Mouse (Mus musculus) hindbrain, embryonic 12.5 days (tissue): ENCODE measurements around the gene Bmp2k. TPM values are rescaled to one million over a fixed set of nuclear protein-coding genes. Genes with fewer than 3 reads are reported as not detected.

ENCODE experiments used
- ATAC-seq: fragments of 200-750 bp; cut with Nextera tagmentation; 2 replicates; pipeline ENCODE4 v1.8.0; 2017; ENCODE audit warnings: moderate TSS enrichment; ENCODE audit not compliant: low FRiP score
- H3K27ac ChIP-seq: fragments of 300-500 bp; sonication (generic); 2 replicates; pipeline ENCODE4 v1.5.1; 2016; ENCODE audit warnings: mild to moderate bottlenecking
- H3K27me3 ChIP-seq: fragments of 300-500 bp; sonication (generic); 2 replicates; pipeline ENCODE4 v1.6.1; 2016; ENCODE audit warnings: mild to moderate bottlenecking
- H3K36me3 ChIP-seq: fragments of 300-500 bp; sonication (generic); 2 replicates; pipeline ENCODE4 v1.6.1; 2016; ENCODE audit warnings: mild to moderate bottlenecking
- H3K4me1 ChIP-seq: fragments of 300-500 bp; sonication (generic); 2 replicates; pipeline ENCODE4 v1.6.1; 2016
- H3K4me2 ChIP-seq: fragments of 300-500 bp; sonication (generic); replicated peaks from 2 replicates; pipeline ENCODE4 v1.6.1; 2016; ENCODE audit warnings: mild to moderate bottlenecking
- H3K4me3 ChIP-seq: fragments of 300-500 bp; sonication (generic); 2 replicates; pipeline ENCODE4 v1.5.1; 2016; ENCODE audit warnings: mild to moderate bottlenecking
- H3K9ac ChIP-seq: fragments of 300-500 bp; sonication (generic); 2 replicates; pipeline ENCODE4 v1.6.1; 2016; ENCODE audit warnings: mild to moderate bottlenecking, moderate library complexity
- H3K9me3 ChIP-seq: fragments of 300-500 bp; sonication (generic); replicated peaks from 2 replicates; pipeline ENCODE4 v1.6.1; 2016; ENCODE audit warnings: mild to moderate bottlenecking
- WGBS: fragments of 180-500 bp; shearing (Covaris S2); methylation state at CpG from one replicate; pipeline ENCODE4 v1.1.7; 2016; 5-methylcytosine and 5-hydroxymethylcytosine counted together
- polyA plus RNA-seq: library from polyadenylated mRNA; unstranded; fragments of >200 nt; fragmentation: Nextera tagmentation; extraction: Ambion mirVana; gene quantifications from 2 replicates; pipeline ENCODE4 v1.2.1, GENCODE M21; 2016

The Bmp2k gene
- polyA plus RNA-seq, 1 experiment from 2014 or later: 12.8 TPM

DNA sequence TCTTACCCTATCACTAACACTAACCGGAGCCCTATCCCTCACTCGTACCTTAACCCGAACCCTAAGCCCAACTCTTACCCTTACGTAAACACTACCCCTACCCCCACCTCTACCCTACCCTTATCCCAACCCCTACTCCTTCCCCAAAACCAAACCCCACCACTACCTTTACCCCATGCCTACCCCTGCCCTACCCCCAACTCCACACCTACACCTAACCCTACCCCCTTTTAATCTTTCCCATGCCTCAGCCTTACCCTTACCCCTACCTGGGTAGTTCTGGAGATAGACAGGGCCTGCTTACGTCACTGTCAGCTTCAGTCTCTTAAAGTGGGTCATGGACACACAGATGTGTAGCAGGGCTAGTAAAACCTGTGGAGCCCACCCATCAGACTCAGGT lies 51.4 kb downstream of the Bmp2k start:
- no peak overlapping the region for H3K4me2 ChIP-seq
- WGBS: 93% methylated on average over 5 of the region's 5 CpGs
- no peaks in the 10 kb centered on the region for H3K27me3 ChIP-seq
- no peak overlapping the region for H3K9ac ChIP-seq
- ATAC-seq: no peak
- no peak overlapping the region for H3K27ac ChIP-seq
- no peak overlapping the region for H3K4me3 ChIP-seq
- no peaks in the 10 kb centered on the region for H3K4me1 ChIP-seq
- H3K9me3 ChIP-seq: no peaks in the 10 kb centered on the region
- no peaks in the 10 kb centered on the region for H3K36me3 ChIP-seq

GRCm38 (mm10) chr5:97054166-97054565 lies 56.7 kb downstream of the Bmp2k start:
- H3K4me1 ChIP-seq: no peaks in the 10 kb centered on the region
- no peak overlapping the region for H3K27ac ChIP-seq
- H3K36me3 ChIP-seq: 0 out of 2 replicates have a peak, but pooled peaks cover 3% of the 10 kb centered on the region
- no peak overlapping the region for H3K9ac ChIP-seq
- WGBS: 92% methylated on average over 5 of the region's 5 CpGs
- H3K27me3 ChIP-seq: no peaks in the 10 kb centered on the region
- no peak overlapping the region for H3K4me3 ChIP-seq
- ATAC-seq: no peak
- no peak overlapping the region for H3K4me2 ChIP-seq
- no peaks in the 10 kb centered on the region for H3K9me3 ChIP-seq

DNA sequence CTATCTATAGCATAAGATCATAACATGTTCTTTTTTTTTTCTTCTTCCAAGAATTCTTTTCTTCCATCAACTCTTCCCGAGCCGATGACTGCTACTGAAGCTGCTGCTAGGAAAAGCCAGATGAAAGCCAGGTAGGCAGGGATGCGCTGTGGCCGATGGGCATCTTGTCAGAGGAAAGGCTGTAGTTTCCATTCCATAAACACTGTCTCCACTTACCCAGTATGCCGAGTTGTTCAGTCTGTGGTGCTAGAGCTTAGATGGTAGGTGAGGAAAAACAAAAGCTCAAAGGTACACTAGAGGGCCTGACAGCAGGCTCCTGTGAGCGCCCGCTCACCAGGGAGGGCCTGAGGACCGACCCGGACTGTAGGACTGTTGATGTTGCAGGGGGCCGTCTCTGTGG lies 57.3 kb downstream of the Bmp2k start:
- Histone ChIP-seq H3K4me3 (no peak overlapping the region), H3K9me3 (no peaks in the 10 kb centered on the region), H3K4me1 (no peaks in the 10 kb centered on the region), H3K27ac (no peak overlapping the region), H3K4me2 (no peak overlapping the region), H3K36me3 (0 out of 2 replicates have a peak, but pooled peaks cover 3% of the 10 kb centered on the region), H3K27me3 (no peaks in the 10 kb centered on the region), H3K9ac (no peak overlapping the region)
- WGBS: 84% methylated on average over 10 of the region's 10 CpGs
- no peak for ATAC-seq

- Histone ChIP-seq H3K4me3 (no peak overlapping the region), H3K36me3 (0 out of 2 replicates have a peak, but pooled peaks cover 3% of the 10 kb centered on the region), H3K27ac (no peak overlapping the region), H3K4me1 (no peaks in the 10 kb centered on the region), H3K4me2 (no peak overlapping the region), H3K9ac (no peak overlapping the region), H3K27me3 (no peaks in the 10 kb centered on the region), H3K9me3 (no peaks in the 10 kb centered on the region)
- no peak for ATAC-seq
- WGBS: 9% methylated on average over 1 of the region's 1 CpGs
Observed at GRCm38 (mm10) chr5:97055511-97056068, 58.1 kb downstream of the Bmp2k start.

DNA sequence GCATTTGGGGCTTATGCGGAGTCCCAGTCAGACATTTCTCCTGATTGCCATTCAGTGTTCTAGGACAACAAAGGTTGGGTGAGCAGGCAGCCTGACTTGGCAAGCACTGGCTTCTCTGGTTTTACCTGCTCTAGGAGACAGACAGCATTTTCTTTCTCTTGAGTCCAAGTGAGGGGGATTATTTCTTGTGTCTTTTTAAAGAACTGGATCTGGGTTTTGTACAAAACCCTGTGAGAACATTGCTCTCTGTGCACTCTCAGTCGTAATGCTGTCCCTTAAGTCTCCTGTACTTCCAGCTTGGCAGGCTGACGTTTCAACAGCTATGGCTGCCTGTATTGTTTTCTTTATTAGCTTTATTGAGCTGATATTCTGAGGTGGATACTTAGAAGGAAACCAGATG lies 58.9 kb downstream of the Bmp2k start:
- 91% methylated on average over 3 of the region's 3 CpGs for WGBS
- no peaks in the 10 kb centered on the region for H3K9me3 ChIP-seq
- no peaks in the 10 kb centered on the region for H3K4me1 ChIP-seq
- H3K27ac ChIP-seq: no peak overlapping the region
- H3K4me3 ChIP-seq: no peak overlapping the region
- 0 out of 2 replicates have a peak, but pooled peaks cover 3% of the 10 kb centered on the region for H3K36me3 ChIP-seq
- no peak overlapping the region for H3K9ac ChIP-seq
- no peak for ATAC-seq
- no peaks in the 10 kb centered on the region for H3K27me3 ChIP-seq
- no peak overlapping the region for H3K4me2 ChIP-seq

- Histone ChIP-seq H3K9me3 (no peaks in the 10 kb centered on the region), H3K4me3 (no peak overlapping the region), H3K36me3 (0 out of 2 replicates have a peak, but pooled peaks cover 3% of the 10 kb centered on the region), H3K27ac (no peak overlapping the region), H3K27me3 (no peaks in the 10 kb centered on the region), H3K4me2 (no peak overlapping the region), H3K4me1 (no peaks in the 10 kb centered on the region), H3K9ac (no peak overlapping the region)
- peak; percentile 58; the same call in 1 of the 2 replicates for ATAC-seq
- WGBS: 91% methylated on average over 12 of the region's 12 CpGs
Observed at GRCm38 (mm10) chr5:97056791-97057450, 59.4 kb downstream of the Bmp2k start.

GRCm38 (mm10) chr5:97060864-97061263 lies 63.4 kb downstream of the Bmp2k start:
- Histone ChIP-seq H3K4me3 (no peak overlapping the region), H3K9me3 (no peaks in the 10 kb centered on the region), H3K4me1 (no peaks in the 10 kb centered on the region), H3K27ac (no peak overlapping the region), H3K4me2 (no peak overlapping the region), H3K9ac (no peak overlapping the region), H3K27me3 (no peaks in the 10 kb centered on the region), H3K36me3 (peaks cover 12% of the 10 kb centered on the region; the same call in 1 of the 2 replicates)
- WGBS: 65% methylated on average over 3 of the region's 3 CpGs
- no peak for ATAC-seq

DNA sequence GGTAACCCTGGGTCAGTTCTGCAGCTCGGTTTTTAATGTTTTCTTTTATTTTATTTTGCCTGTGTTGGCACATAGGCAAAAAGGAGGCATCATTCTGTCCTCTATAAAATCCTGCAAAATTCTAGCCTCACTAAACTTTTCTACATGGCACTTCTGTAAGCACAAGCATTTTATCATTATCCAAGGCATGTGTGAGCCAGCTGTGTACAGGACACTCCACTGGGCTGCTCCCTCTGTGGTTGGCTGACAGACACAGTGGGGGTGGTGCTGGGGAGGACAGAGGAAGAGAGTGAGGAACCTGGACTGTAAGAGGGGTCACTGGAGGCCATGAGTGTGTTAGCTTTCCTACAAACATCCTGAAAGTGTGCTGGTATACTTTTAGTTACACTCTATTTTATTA lies 64.6 kb downstream of the Bmp2k start:
- no peaks in the 10 kb centered on the region for H3K4me1 ChIP-seq
- H3K9me3 ChIP-seq: no peaks in the 10 kb centered on the region
- no peak overlapping the region for H3K4me2 ChIP-seq
- no peak overlapping the region for H3K4me3 ChIP-seq
- no peak for ATAC-seq
- no peak overlapping the region for H3K27ac ChIP-seq
- H3K36me3 ChIP-seq: peaks cover 17% of the 10 kb centered on the region; the same call in 1 of the 2 replicates
- no peak overlapping the region for H3K9ac ChIP-seq
- H3K27me3 ChIP-seq: no peaks in the 10 kb centered on the region
- 72% methylated on average over 1 of the region's 1 CpGs for WGBS

DNA sequence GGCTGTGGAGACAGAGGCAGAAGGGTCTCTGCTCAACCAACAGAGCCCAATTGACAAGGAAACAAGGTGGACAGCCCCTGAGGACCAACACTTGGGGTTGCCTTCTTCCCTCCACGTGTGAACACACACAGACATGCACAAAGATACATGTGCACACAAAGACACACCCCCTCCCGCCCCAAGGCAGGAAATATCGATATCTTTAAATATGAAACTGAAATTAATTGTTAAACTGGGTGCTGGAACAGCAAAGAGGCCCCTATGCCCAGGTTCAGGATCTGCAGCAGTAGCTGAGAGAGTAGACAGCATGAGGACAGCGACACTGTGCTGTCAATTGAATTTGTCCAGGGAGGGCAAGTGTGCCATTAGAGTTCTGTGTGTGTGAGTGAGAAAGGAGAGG lies 68.3 kb downstream of the Bmp2k start:
- H3K9me3 ChIP-seq: no peaks in the 10 kb centered on the region
- peaks cover 25% of the 10 kb centered on the region for H3K36me3 ChIP-seq
- no peaks in the 10 kb centered on the region for H3K4me1 ChIP-seq
- no peaks in the 10 kb centered on the region for H3K27me3 ChIP-seq
- no peak for ATAC-seq
- no peak overlapping the region for H3K27ac ChIP-seq
- 90% methylated on average over 4 of the region's 4 CpGs for WGBS
- no peak overlapping the region for H3K4me3 ChIP-seq
- H3K4me2 ChIP-seq: no peak overlapping the region
- H3K9ac ChIP-seq: no peak overlapping the region

DNA sequence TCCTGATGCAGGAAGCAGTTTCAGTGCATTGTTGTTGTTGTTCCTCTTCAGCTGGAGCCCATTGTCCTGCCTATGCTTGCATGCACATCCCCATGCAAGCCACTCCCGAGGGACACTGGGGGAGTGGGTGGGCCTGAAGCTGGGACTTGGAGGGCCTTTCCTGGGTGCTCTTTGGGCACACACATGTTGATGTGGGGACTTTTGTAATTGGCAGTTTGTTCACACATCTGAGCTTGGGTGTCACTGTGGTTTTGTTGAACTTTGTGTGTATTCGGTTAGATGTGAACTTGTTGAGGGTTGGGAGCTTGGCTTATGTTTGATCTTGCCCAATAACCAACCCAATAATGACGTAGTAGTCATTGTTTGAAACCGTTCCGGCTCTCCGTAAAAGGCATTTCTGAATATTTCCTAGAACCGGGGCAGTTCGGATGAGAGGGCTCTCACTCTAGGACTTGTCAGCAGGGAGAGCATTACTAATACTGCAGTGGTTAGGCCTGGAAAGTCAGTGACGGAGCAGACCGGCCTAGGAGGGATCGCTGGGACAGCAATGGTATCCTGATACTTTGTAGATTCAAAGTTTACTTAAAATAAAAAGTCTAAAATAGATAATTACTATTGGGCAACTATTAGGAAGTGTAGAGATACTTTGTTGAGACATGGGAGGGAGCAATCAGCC lies 78.1 kb downstream of the Bmp2k start:
- Histone ChIP-seq H3K4me1 (no peaks in the 10 kb centered on the region), H3K36me3 (no peaks in the 10 kb centered on the region), H3K9me3 (no peaks in the 10 kb centered on the region), H3K4me2 (no peak overlapping the region), H3K9ac (no peak overlapping the region), H3K27ac (no peak overlapping the region), H3K4me3 (no peak overlapping the region), H3K27me3 (no peaks in the 10 kb centered on the region)
- 93% methylated on average over 11 of the region's 11 CpGs for WGBS
- no peak for ATAC-seq

GRCm38 (mm10) chr5:97076167-97076566 lies 78.7 kb downstream of the Bmp2k start:
- Histone ChIP-seq H3K9me3 (no peaks in the 10 kb centered on the region), H3K4me1 (no peaks in the 10 kb centered on the region), H3K9ac (no peak overlapping the region), H3K4me2 (no peak overlapping the region), H3K36me3 (no peaks in the 10 kb centered on the region), H3K27me3 (no peaks in the 10 kb centered on the region), H3K4me3 (no peak overlapping the region), H3K27ac (no peak overlapping the region)
- no peak for ATAC-seq
- WGBS: 96% methylated on average over 5 of the region's 5 CpGs

GRCm38 (mm10) chr5:97077676-97078075 lies 80.2 kb downstream of the Bmp2k start:
- Histone ChIP-seq H3K9me3 (no peaks in the 10 kb centered on the region), H3K4me3 (no peak overlapping the region), H3K9ac (no peak overlapping the region), H3K4me2 (no peak overlapping the region), H3K27ac (no peak overlapping the region), H3K36me3 (no peaks in the 10 kb centered on the region), H3K4me1 (no peaks in the 10 kb centered on the region), H3K27me3 (no peaks in the 10 kb centered on the region)
- ATAC-seq: no peak
- 69% methylated on average over 7 of the region's 7 CpGs for WGBS
